Mouse (Mus musculus) heart, adult 2 months (tissue): ENCODE measurements around the gene Klrc2. TPM values are rescaled to one million over a fixed set of nuclear protein-coding genes. Genes with fewer than 3 reads are reported as not detected.

Experiments
- DNase-seq, 2 experiments: peaks; one replicate each; pipeline ENCODE4 v3.0.0; 2021
- H3K27ac ChIP-seq: fragments of 200-600 bp; 2 replicates; pipeline ENCODE4 v1.8.1; 2022
- H3K27me3 ChIP-seq: fragments of 200-500 bp; 2 replicates; pipeline ENCODE4 v1.6.1; 2012; ENCODE audit warnings: mild to moderate bottlenecking, low read length, inconsistent platforms, mixed read lengths; ENCODE audit not compliant: control insufficient read depth, insufficient read depth
- H3K36me3 ChIP-seq: fragments of 200-500 bp; 2 replicates; pipeline ENCODE4 v1.6.1; 2012; ENCODE audit warnings: low read length, inconsistent platforms; ENCODE audit not compliant: control insufficient read depth, insufficient read depth
- H3K4me1 ChIP-seq: fragments of 200-500 bp; 2 replicates; pipeline ENCODE4 v1.6.1; 2011; ENCODE audit warnings: low read length; ENCODE audit not compliant: control insufficient read depth, insufficient read depth
- H3K4me3 ChIP-seq: fragments of 200-600 bp; 2 replicates; pipeline ENCODE4 v1.8.1; 2022
- H3K79me2 ChIP-seq: fragments of 200-500 bp; replicated peaks from 2 replicates; pipeline ENCODE4 v1.6.1; 2012; ENCODE audit warnings: mild to moderate bottlenecking, inconsistent platforms, low read length, moderate library complexity, mixed read lengths; ENCODE audit not compliant: control insufficient read depth, insufficient read depth
- H3K9ac ChIP-seq: fragments of 200-500 bp; 2 replicates; pipeline ENCODE4 v1.6.1; 2012; ENCODE audit warnings: low read depth, mild to moderate bottlenecking, control low read depth, inconsistent platforms, low read length, mixed read lengths
- CTCF ChIP-seq: fragments of 200-600 bp; IDR thresholded peaks from 2 replicates; pipeline ENCODE4 v1.8.1; 2022; ENCODE audit warnings: antibody characterized with exemption, mild to moderate bottlenecking, moderate library complexity
- EP300 ChIP-seq: fragments of 200-500 bp; IDR thresholded peaks from 2 replicates; pipeline ENCODE4 v1.6.1; 2011; ENCODE audit warnings: low read depth, low read length, control low read depth; ENCODE audit not compliant: insufficient read depth
- POLR2A ChIP-seq: fragments of 200-500 bp; IDR thresholded peaks from 2 replicates; pipeline ENCODE4 v1.6.1; 2011; ENCODE audit warnings: mild to moderate bottlenecking, low read depth, low read length, control low read depth; ENCODE audit not compliant: insufficient read depth
- WGBS: fragments of 180-500 bp; shearing (Covaris S2); methylation state at CpG from one replicate; pipeline ENCODE4 v1.1.7; 2018; 5-methylcytosine and 5-hydroxymethylcytosine counted together
- intact Hi-C: fragments of 180-260 bp; cut with DNase I; formaldehyde crosslinking; loops from one replicate; pipeline ENCODE4 v1.15.1; 2025
- microRNA-seq, 2 experiments: library from miRNA; unstranded; fragments of <30 nt; microRNA quantifications; one replicate each; pipeline ENCODE4 v1.2.0; 2021
- polyA plus RNA-seq: library from polyadenylated mRNA; depleted of rRNA; stranded (reverse); fragments of >200 nt; gene quantifications from 2 replicates; pipeline ENCODE4 v1.2.3, GENCODE M21; 2012; rRNA removed
- total RNA-seq, 2 experiments: library from RNA; stranded (reverse); gene quantifications; 2 replicates each; pipeline ENCODE4 v1.2.3; 2021

Klrc2 gene
- total and polyA plus RNA-seq, 3 experiments = 0.29 TPM; not detected in 2

- Histone ChIP-seq H3K27me3 (no peaks in the 10 kb centered on the region), H3K36me3 (no peaks in the 10 kb centered on the region), H3K4me3 (no peak within 1 kb of the TSS), H3K9ac (no peak within 1 kb of the TSS), H3K27ac (no peak within 1 kb of the TSS), H3K4me1 (no peaks in the 10 kb centered on the region), H3K79me2 (no peaks in the 10 kb centered on the region)
- intact Hi-C loops = no loop called here
- 65% methylated on average over 4 of the region's 4 CpGs for WGBS
- no peak for TF ChIP-seq EP300
- no peak for TF ChIP-seq CTCF
- TF ChIP-seq POLR2A = no peak
- DNase-seq = no peak
Observed at GRCm38 (mm10) chr6:129623735-129624134, 36.8 kb downstream of the Klrc2 start, which contains the start of gene Klrk1. Gene Klrk1 (minus strand): TSS chr6:129623864.

GRCm38 (mm10) chr6:129608372-129608771 is 52.1 kb downstream of the Klrc2 start:
- no peaks in the 10 kb centered on the region for H3K36me3 ChIP-seq

More at GRCm38 (mm10) chr6:129608372-129608771, 52.1 kb downstream of the Klrc2 start:
- no peaks in the 10 kb centered on the region for H3K27me3 ChIP-seq
- DNase-seq = no peak
- intact Hi-C loops = no loop called here
- no peak overlapping the region for H3K9ac ChIP-seq
- no peaks in the 10 kb centered on the region for H3K79me2 ChIP-seq
- TF ChIP-seq POLR2A = no peak
- H3K27ac ChIP-seq = no peak overlapping the region
- H3K4me3 ChIP-seq = no peak overlapping the region
- H3K4me1 ChIP-seq = no peaks in the 10 kb centered on the region

Small RNA genes within 50 kb of the gene (microRNA-seq; reads per million reads assigned to microRNA genes)
- 0 reads per million in 2 experiments for gene Mir680-1

Other genes with a start within 250 kb of the Klrc2 start
- 10 to 100 TPM; 10.6 to 12.4 TPM for gene Clec1a, start 208.7 kb downstream of the Klrc2 start, total RNA-seq
- 3.4 and 6.9 TPM in 2 replicates for gene Clec1a, start 208.7 kb downstream of the Klrc2 start, polyA plus RNA-seq
- gene Olr1, start 153.5 kb downstream of the Klrc2 start, total RNA-seq = under 1 TPM; 0.07 to 0.21 TPM
- gene Olr1, start 153.5 kb downstream of the Klrc2 start, polyA plus RNA-seq = 0.06 TPM in 2 replicates
- not detected for gene Tmem52b, start 148.1 kb downstream of the Klrc2 start, total RNA-seq
- gene Tmem52b, start 148.1 kb downstream of the Klrc2 start, polyA plus RNA-seq = not detected in 2 replicates
- gene Gabarapl1, start 127.5 kb downstream of the Klrc2 start, total RNA-seq = 100 to 1,000 TPM; 118 to 166 TPM
- gene Gabarapl1, start 127.5 kb downstream of the Klrc2 start, polyA plus RNA-seq = 63.7 and 73.3 TPM in 2 replicates
- under 1 TPM in 1 of 2 experiments, not detected in 1; 0.14 TPM for gene Klre1, start 82.8 kb downstream of the Klrc2 start, total RNA-seq
- 0.15 and 0.33 TPM in 2 replicates for gene Klre1, start 82.8 kb downstream of the Klrc2 start, polyA plus RNA-seq
- under 1 TPM in 1 of 2 experiments, not detected in 1; 0.48 TPM for gene Klrd1, start 68.9 kb downstream of the Klrc2 start, total RNA-seq
- 0.64 TPM in 1 of 2 replicates, not detected in the other for gene Klrd1, start 68.9 kb downstream of the Klrc2 start, polyA plus RNA-seq
- gene Klrk1, start 36.8 kb downstream of the Klrc2 start, total RNA-seq = not detected
- gene Klrk1, start 36.8 kb downstream of the Klrc2 start, polyA plus RNA-seq = 0.23 and 0.61 TPM in 2 replicates
- gene Klrc3, start 17.4 kb downstream of the Klrc2 start, total RNA-seq = not detected
- gene Klrc3, start 17.4 kb downstream of the Klrc2 start, polyA plus RNA-seq = not detected in 2 replicates
- gene Klrc1, start 18.3 kb upstream of the Klrc2 start, total RNA-seq = under 1 TPM in 1 of 2 experiments, not detected in 1; 0.13 TPM
- gene Klrc1, start 18.3 kb upstream of the Klrc2 start, polyA plus RNA-seq = 0.27 TPM in 1 of 2 replicates, not detected in the other
- not detected for gene Klri1, start 56.4 kb upstream of the Klrc2 start, total RNA-seq
- gene Klri1, start 56.4 kb upstream of the Klrc2 start, polyA plus RNA-seq = 0.18 TPM in 1 of 2 replicates, not detected in the other
- gene Klri2, start 79.8 kb upstream of the Klrc2 start, total RNA-seq = under 1 TPM; 0.05 to 0.08 TPM
- gene Klri2, start 79.8 kb upstream of the Klrc2 start, polyA plus RNA-seq = 0.20 TPM in 1 of 2 replicates, not detected in the other
- not detected for gene Gm156, start 123.6 kb upstream of the Klrc2 start, total RNA-seq
- not detected in 2 replicates for gene Gm156, start 123.6 kb upstream of the Klrc2 start, polyA plus RNA-seq
- gene Gm17631, start 202.0 kb upstream of the Klrc2 start, total RNA-seq = not detected
- gene Gm17631, start 202.0 kb upstream of the Klrc2 start, polyA plus RNA-seq = not detected in 2 replicates
- gene Klra17, start 216.0 kb upstream of the Klrc2 start, total RNA-seq = not detected
- gene Klra17, start 216.0 kb upstream of the Klrc2 start, polyA plus RNA-seq = not detected in 2 replicates